Mouse (Mus musculus): ENCODE data around the gene Lrrtm1. TPM values are rescaled to one million over a fixed set of nuclear protein-coding genes. Genes with fewer than 3 reads are reported as not detected.
A peak's percentile ranks its signal among the peaks of the same experiment; 100 is the strongest.

The Lrrtm1 gene
- polyA plus RNA-seq, 1 experiment from 2014 or later = 2.0 TPM

DNA sequence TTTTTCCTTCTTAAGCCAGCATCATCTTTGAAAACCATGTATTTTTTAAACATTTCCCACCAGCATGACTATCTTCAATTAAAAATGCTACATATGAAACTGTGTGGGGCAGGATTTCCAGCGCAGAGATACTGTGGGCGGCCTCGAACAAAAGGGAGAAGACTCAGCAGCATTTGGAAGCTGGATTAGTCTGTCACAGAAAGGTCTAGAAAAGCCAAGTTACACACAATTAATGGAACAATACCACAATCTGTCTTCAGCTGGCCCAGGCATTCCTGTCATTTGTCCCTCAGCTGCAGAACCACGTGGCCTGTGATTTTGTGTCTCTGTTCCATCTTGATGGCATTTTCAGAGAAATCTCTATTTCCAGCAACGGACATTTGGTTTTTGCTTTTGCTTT, 11.0 kb downstream of the Lrrtm1 start:
- H3K36me3 ChIP-seq = no peaks in the 10 kb centered on the region
- WGBS = 86% methylated on average over 5 of the region's 5 CpGs
- 0 out of 2 replicates have a peak, but pooled peaks cover 30% of the 10 kb centered on the region for H3K27me3 ChIP-seq (ENCODE audit: low read depth, poor library complexity, severe bottlenecking)
- no peak overlapping the region for H3K4me3 ChIP-seq
- no peak for DNase-seq (ENCODE audit: low spot score)
- H3K9me3 ChIP-seq (replicated peaks) = no peaks in the 10 kb centered on the region
- H3K27ac ChIP-seq = no peak overlapping the region
- peaks cover 7% of the 10 kb centered on the region; the same call in 1 of the 2 replicates for H3K4me1 ChIP-seq

DNA sequence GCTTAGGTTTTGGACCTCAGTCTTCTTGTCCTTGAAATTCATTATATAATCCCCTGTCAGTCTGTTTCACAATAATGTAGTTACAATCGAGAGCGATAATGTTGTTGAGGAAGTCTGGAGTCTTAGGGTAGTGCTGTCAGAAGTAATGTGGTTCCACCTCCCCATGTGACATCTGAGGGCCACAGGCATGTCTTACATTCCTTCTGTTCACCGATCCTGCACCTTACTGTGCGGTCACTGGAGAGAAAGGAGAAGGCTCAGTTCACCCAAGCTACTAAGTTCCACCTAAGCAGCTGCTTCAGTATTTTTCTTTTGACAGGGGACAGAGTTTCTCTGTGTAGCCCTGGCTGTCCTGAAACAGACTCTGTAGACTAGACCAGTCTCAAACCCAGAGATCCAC, 13.9 kb downstream of the Lrrtm1 start:
- Histone ChIP-seq H3K4me1 (no peaks in the 10 kb centered on the region), H3K4me3 (no peak overlapping the region), H3K36me3 (no peaks in the 10 kb centered on the region), H3K27me3 (ENCODE audit: low read depth, poor library complexity, severe bottlenecking) (0 out of 2 replicates have a peak, but pooled peaks cover 20% of the 10 kb centered on the region), H3K27ac (no peak overlapping the region), H3K9me3 (replicated peaks) (no peaks in the 10 kb centered on the region)
- DNase-seq (ENCODE audit: low spot score) = no peak
- 98% methylated on average over 4 of the region's 4 CpGs for WGBS

DNA sequence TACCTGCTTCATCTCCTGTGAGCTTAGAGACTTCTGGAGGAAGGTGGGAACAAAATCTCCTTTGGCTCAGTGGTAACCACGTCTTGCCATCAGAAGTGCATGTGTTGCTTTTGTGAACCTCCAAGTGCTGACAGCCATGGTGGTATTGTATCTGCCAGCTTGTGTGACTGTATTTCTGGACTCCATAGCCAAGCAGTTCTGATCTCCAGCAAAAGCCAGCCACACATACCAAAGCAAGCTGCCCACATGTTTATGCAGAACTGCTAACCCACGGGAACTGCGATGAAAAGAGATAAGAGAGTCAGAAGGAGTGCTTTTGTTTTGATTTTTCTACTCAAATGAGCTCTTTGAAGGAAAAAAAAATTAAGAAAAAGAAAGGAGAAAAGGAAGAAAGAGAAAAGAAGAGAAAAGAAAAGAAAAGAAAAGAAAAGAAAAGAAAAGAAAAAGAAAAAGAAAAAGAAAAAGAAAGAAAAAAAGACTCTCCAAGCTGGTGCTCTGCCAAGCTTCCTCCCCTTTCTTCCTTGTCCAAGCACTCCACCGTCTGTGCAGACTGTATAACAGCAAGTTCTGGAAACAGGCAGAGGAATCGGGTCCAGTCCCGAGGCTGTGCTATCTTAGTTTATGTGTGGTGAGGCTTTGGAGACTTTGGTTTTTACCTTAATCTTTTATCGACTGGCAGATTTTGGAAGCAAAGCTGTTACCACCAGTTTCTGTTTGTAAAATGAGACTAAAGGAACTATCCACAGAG, 15.0 kb downstream of the Lrrtm1 start:
- Histone ChIP-seq H3K9me3 (replicated peaks) (no peaks in the 10 kb centered on the region), H3K27me3 (ENCODE audit: low read depth, poor library complexity, severe bottlenecking) (0 out of 2 replicates have a peak, but pooled peaks cover 14% of the 10 kb centered on the region), H3K36me3 (no peaks in the 10 kb centered on the region), H3K27ac (no peak overlapping the region), H3K4me1 (no peaks in the 10 kb centered on the region), H3K4me3 (no peak overlapping the region)
- DNase-seq (ENCODE audit: low spot score) = no peak
- 68% methylated on average over 7 of the region's 7 CpGs for WGBS

DNA sequence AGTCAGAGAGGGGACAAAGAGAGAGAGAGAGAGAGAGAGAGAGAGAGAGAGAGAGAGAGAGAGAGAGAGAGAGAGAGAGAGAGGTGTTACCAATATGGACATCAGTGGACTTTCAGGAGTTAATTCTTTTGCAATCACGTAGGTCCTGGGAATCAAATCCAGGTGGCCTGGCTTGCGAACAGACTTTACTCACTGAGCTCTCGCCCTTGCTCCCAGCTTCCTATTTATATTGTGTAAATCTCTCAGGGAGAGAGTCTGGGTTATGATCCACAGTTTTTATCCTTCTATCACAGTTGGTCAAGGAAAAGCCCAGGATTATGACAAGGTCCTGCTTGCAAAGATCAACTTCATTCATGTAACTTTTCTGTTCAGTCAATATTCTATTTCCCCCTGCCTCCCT, 22.7 kb downstream of the Lrrtm1 start:
- no peaks in the 10 kb centered on the region for H3K36me3 ChIP-seq
- H3K9me3 ChIP-seq (replicated peaks) = no peaks in the 10 kb centered on the region
- H3K4me3 ChIP-seq = no peak overlapping the region
- H3K27ac ChIP-seq = no peak overlapping the region
- no peaks in the 10 kb centered on the region for H3K27me3 ChIP-seq (ENCODE audit: low read depth, poor library complexity, severe bottlenecking)
- 22% methylated on average over 3 of the region's 3 CpGs for WGBS
- peak; percentile 54 for DNase-seq (ENCODE audit: low spot score)
- peaks cover 10% of the 10 kb centered on the region; the same call in 1 of the 2 replicates for H3K4me1 ChIP-seq

DNA sequence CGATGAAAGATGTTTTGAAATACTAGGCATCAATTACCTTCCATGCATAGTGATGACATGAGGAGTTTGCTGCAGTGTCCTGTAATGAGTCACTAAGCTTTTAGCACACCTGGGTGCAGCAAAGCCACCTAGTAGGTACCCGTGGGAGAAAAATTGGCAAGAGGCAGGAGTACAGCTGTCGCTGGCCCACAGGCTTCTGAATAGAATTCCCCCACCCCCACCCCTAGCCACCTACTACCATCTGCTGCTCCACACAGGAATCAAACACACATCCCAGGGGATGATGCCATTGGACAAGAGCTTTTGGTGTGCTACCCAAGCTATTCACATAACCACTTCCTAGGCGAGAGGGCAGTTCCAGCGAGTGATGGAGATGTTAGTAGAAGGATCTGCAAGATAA, 36.3 kb downstream of the Lrrtm1 start:
- DNase-seq (ENCODE audit: low spot score) = no peak
- no peak overlapping the region for H3K4me3 ChIP-seq
- no peak overlapping the region for H3K27ac ChIP-seq

DNA sequence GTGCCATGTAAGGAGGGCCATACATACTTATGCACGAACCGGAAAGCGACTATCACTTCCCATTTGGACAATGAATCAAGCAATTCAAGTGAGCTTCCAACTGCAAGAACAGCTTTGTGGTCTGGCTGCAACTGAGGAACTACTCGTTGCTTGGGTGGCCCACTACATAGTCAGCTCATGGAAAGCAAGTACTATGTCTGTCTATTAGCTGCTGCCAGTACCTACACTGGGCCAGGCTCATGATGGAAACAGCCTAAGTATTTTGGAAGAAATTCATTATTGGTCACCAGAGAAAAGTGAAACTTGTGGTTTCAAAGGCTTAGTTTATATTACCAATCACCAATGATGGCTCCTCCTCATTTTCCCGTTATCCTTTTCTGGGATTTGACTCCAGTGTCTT, 43.8 kb downstream of the Lrrtm1 start:
- Histone ChIP-seq H3K27me3 (ENCODE audit: low read depth, poor library complexity, severe bottlenecking) (no peaks in the 10 kb centered on the region), H3K4me1 (peaks cover 12% of the 10 kb centered on the region), H3K9me3 (replicated peaks) (no peaks in the 10 kb centered on the region), H3K4me3 (no peak overlapping the region), H3K36me3 (no peaks in the 10 kb centered on the region), H3K27ac (no peak overlapping the region)
- WGBS = 71% methylated on average over 5 of the region's 5 CpGs
- DNase-seq (ENCODE audit: low spot score) = no peak

More for the DNA sequence above, 36.3 kb downstream of the Lrrtm1 start:
- H3K27me3 ChIP-seq (ENCODE audit: low read depth, poor library complexity, severe bottlenecking) = no peaks in the 10 kb centered on the region
- no peaks in the 10 kb centered on the region for H3K36me3 ChIP-seq
- WGBS = 93% methylated on average over 5 of the region's 5 CpGs
- no peaks in the 10 kb centered on the region for H3K4me1 ChIP-seq
- no peaks in the 10 kb centered on the region for H3K9me3 ChIP-seq (replicated peaks)

DNA sequence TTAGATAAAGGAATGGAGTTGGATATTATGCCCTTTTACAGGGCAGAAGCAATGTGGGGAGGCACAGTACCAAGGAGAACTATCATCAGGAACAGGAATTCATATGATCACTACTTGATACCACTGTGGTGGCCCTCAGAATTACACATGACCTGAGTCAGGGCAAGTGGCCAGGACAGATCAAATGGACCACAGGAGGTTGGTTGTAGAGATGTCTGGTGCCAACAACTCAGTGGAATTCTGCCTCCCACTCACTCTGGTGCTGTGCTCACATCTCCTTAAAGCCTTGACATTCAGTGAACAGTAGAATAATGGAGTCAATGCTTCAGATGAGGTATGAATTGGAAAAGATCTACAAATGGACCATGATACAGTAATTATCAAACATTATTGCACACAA, 45.9 kb downstream of the Lrrtm1 start:
- Histone ChIP-seq H3K4me3 (no peak overlapping the region), H3K27ac (no peak overlapping the region), H3K9me3 (replicated peaks) (no peaks in the 10 kb centered on the region), H3K27me3 (ENCODE audit: low read depth, poor library complexity, severe bottlenecking) (no peaks in the 10 kb centered on the region), H3K4me1 (peaks cover 12% of the 10 kb centered on the region), H3K36me3 (no peaks in the 10 kb centered on the region)
- no peak for DNase-seq (ENCODE audit: low spot score)

DNA sequence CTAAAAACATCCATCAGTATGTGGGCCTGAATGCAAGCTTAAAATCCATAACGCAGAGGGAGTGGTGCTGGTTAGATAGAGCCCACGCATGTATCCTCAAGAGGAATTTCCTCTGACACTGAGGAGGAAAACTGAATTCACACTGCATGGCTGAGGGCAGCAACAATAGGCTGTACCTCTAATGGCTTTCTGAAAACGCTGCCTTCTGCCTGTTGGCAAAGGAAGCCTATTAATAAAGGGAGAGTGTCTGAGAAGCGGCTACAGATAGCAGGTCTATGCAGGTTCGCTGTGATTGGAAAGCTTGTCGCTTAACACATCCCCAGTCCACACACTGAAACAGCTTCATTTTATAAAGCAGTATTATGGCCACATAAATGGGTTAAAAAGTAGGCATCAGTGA, 48.9 kb downstream of the Lrrtm1 start:
- no peaks in the 10 kb centered on the region for H3K27me3 ChIP-seq (ENCODE audit: low read depth, poor library complexity, severe bottlenecking)
- no peaks in the 10 kb centered on the region for H3K36me3 ChIP-seq
- no peak for DNase-seq (ENCODE audit: low spot score)
- 80% methylated on average over 6 of the region's 6 CpGs for WGBS
- H3K4me1 ChIP-seq = peaks cover 3% of the 10 kb centered on the region; the same call in 1 of the 2 replicates
- H3K9me3 ChIP-seq (replicated peaks) = no peaks in the 10 kb centered on the region
- H3K4me3 ChIP-seq = no peak overlapping the region
- no peak overlapping the region for H3K27ac ChIP-seq

DNA sequence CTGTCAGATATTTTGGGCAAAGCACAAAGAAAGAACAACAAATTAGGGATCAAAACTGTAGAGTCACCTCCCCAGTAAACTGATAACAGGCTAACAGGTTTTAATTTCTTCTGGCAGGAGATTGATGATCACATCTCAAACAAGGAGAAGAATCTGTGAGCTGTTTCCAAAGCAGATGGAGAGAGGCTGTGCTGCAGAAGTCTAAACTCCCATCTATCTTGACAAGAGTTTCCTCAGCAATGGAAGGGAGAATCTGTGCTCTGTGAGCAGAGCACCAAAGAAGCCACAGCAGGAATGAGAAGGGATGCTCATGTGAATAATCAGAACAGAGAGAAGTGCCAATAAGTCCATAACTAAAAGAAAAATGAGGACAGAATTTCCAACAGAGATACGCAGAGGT, 58.8 kb downstream of the Lrrtm1 start:
- Histone ChIP-seq H3K27ac (no peak overlapping the region), H3K9me3 (replicated peaks) (no peaks in the 10 kb centered on the region), H3K4me1 (no peaks in the 10 kb centered on the region), H3K36me3 (no peaks in the 10 kb centered on the region), H3K4me3 (no peak overlapping the region), H3K27me3 (ENCODE audit: low read depth, poor library complexity, severe bottlenecking) (no peaks in the 10 kb centered on the region)
- WGBS = 89% methylated on average over 1 of the region's 1 CpGs
- no peak for DNase-seq (ENCODE audit: low spot score)

DNA sequence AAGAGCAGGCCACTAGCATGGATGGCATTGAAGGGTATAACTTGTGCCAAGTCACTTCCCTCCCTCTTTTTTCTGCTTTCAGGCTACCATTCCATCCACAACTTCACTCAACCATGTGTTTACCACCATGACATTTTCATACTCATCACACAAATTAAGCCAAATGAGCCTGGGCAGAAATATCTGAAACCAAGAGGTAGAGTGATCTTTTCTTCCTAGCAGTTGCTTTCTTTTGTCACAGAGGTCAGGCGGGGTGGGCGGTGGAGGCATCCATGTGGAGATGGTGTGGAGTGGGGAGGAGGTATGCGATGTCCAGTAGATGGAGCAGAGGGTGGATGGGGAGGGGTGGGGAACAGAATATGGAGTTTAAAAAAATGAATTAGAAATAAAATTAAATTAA, 64.3 kb downstream of the Lrrtm1 start:
- H3K27me3 ChIP-seq (ENCODE audit: low read depth, poor library complexity, severe bottlenecking) = no peaks in the 10 kb centered on the region
- no peak overlapping the region for H3K27ac ChIP-seq
- H3K9me3 ChIP-seq (replicated peaks) = no peaks in the 10 kb centered on the region
- no peaks in the 10 kb centered on the region for H3K4me1 ChIP-seq
- 94% methylated on average over 3 of the region's 3 CpGs for WGBS
- no peak for DNase-seq (ENCODE audit: low spot score)
- no peaks in the 10 kb centered on the region for H3K36me3 ChIP-seq
- H3K4me3 ChIP-seq = no peak overlapping the region
